Mouse (Mus musculus): ENCODE data around the gene Nfatc2. TPM values are rescaled to one million over a fixed set of nuclear protein-coding genes. Genes with fewer than 3 reads are reported as not detected.

Nfatc2 gene
- polyA plus RNA-seq, 1 experiment, result 4.2 TPM

GRCm38 (mm10) chr2:168511529-168511928 lies 89.9 kb downstream of the Nfatc2 start:
- no peak for DNase-seq (ENCODE audit: low read depth)
- TF ChIP-seq POLR2A (IDR thresholded peaks at IDR 0.05; ENCODE audit: borderline replicate concordance, extremely low read depth, insufficient read depth, insufficient read length, poor library complexity, severe bottlenecking) (no peak), CTCF (IDR thresholded peaks at IDR 0.05; ENCODE audit: borderline replicate concordance, extremely low read depth, insufficient read depth, insufficient read length) (peak; percentile 12; the same call in 1 of the 2 replicates)

- TF ChIP-seq POLR2A (IDR thresholded peaks at IDR 0.05; ENCODE audit: borderline replicate concordance, extremely low read depth, insufficient read depth, insufficient read length, poor library complexity, severe bottlenecking), result no peak
- TF ChIP-seq CTCF (IDR thresholded peaks at IDR 0.05; ENCODE audit: borderline replicate concordance, extremely low read depth, insufficient read depth, insufficient read length), result no peak
- no peak for DNase-seq (ENCODE audit: low read depth)
Measured at GRCm38 (mm10) chr2:168508469-168509198, 92.8 kb downstream of the Nfatc2 start.

GRCm38 (mm10) chr2:168504431-168505182 lies 96.8 kb downstream of the Nfatc2 start:
- TF ChIP-seq POLR2A (IDR thresholded peaks at IDR 0.05; ENCODE audit: borderline replicate concordance, extremely low read depth, insufficient read depth, insufficient read length, poor library complexity, severe bottlenecking) (no peak), CTCF (IDR thresholded peaks at IDR 0.05; ENCODE audit: borderline replicate concordance, extremely low read depth, insufficient read depth, insufficient read length) (no peak)
- peak; percentile 12 for DNase-seq (ENCODE audit: low read depth)

- peak; percentile 13 for DNase-seq (ENCODE audit: low read depth)
- TF ChIP-seq POLR2A (IDR thresholded peaks at IDR 0.05; ENCODE audit: borderline replicate concordance, extremely low read depth, insufficient read depth, insufficient read length, poor library complexity, severe bottlenecking) (no peak), CTCF (IDR thresholded peaks at IDR 0.05; ENCODE audit: borderline replicate concordance, extremely low read depth, insufficient read depth, insufficient read length) (no peak)
Measured at GRCm38 (mm10) chr2:168503735-168504134, 97.7 kb downstream of the Nfatc2 start.

- TF ChIP-seq CTCF (IDR thresholded peaks at IDR 0.05; ENCODE audit: borderline replicate concordance, extremely low read depth, insufficient read depth, insufficient read length), result no peak
- no peak for DNase-seq (ENCODE audit: low read depth)
Measured at GRCm38 (mm10) chr2:168500750-168501149, 100.7 kb downstream of the Nfatc2 start.

GRCm38 (mm10) chr2:168500244-168500643 lies 101.2 kb downstream of the Nfatc2 start:
- TF ChIP-seq CTCF (IDR thresholded peaks at IDR 0.05; ENCODE audit: borderline replicate concordance, extremely low read depth, insufficient read depth, insufficient read length), result no peak
- no peak for TF ChIP-seq POLR2A (IDR thresholded peaks at IDR 0.05; ENCODE audit: borderline replicate concordance, extremely low read depth, insufficient read depth, insufficient read length, poor library complexity, severe bottlenecking)
- DNase-seq (ENCODE audit: low read depth), result peak; percentile 8

GRCm38 (mm10) chr2:168491791-168492190 lies 109.7 kb downstream of the Nfatc2 start:
- no peak for DNase-seq (ENCODE audit: low read depth)
- TF ChIP-seq CTCF (IDR thresholded peaks at IDR 0.05; ENCODE audit: borderline replicate concordance, extremely low read depth, insufficient read depth, insufficient read length), result no peak

GRCm38 (mm10) chr2:168489953-168490352 lies 111.5 kb downstream of the Nfatc2 start:
- TF ChIP-seq CTCF (IDR thresholded peaks at IDR 0.05; ENCODE audit: borderline replicate concordance, extremely low read depth, insufficient read depth, insufficient read length), result no peak
- no peak for TF ChIP-seq POLR2A (IDR thresholded peaks at IDR 0.05; ENCODE audit: borderline replicate concordance, extremely low read depth, insufficient read depth, insufficient read length, poor library complexity, severe bottlenecking)
- DNase-seq (ENCODE audit: low read depth), result no peak

GRCm38 (mm10) chr2:168488158-168488925 lies 113.1 kb downstream of the Nfatc2 start:
- no peak for DNase-seq (ENCODE audit: low read depth)
- TF ChIP-seq POLR2A (IDR thresholded peaks at IDR 0.05; ENCODE audit: borderline replicate concordance, extremely low read depth, insufficient read depth, insufficient read length, poor library complexity, severe bottlenecking) (no peak), CTCF (IDR thresholded peaks at IDR 0.05; ENCODE audit: borderline replicate concordance, extremely low read depth, insufficient read depth, insufficient read length) (no peak)

- TF ChIP-seq POLR2A (IDR thresholded peaks at IDR 0.05; ENCODE audit: borderline replicate concordance, extremely low read depth, insufficient read depth, insufficient read length, poor library complexity, severe bottlenecking), result no peak
- no peak for TF ChIP-seq CTCF (IDR thresholded peaks at IDR 0.05; ENCODE audit: borderline replicate concordance, extremely low read depth, insufficient read depth, insufficient read length)
- DNase-seq (ENCODE audit: low read depth), result no peak
Measured at GRCm38 (mm10) chr2:168481121-168481520, 120.3 kb downstream of the Nfatc2 start.

GRCm38 (mm10) chr2:168480692-168481091 lies 120.8 kb downstream of the Nfatc2 start:
- DNase-seq (ENCODE audit: low read depth), result peak; percentile 89
- TF ChIP-seq CTCF (IDR thresholded peaks at IDR 0.05; ENCODE audit: borderline replicate concordance, extremely low read depth, insufficient read depth, insufficient read length), result no peak
- no peak for TF ChIP-seq POLR2A (IDR thresholded peaks at IDR 0.05; ENCODE audit: borderline replicate concordance, extremely low read depth, insufficient read depth, insufficient read length, poor library complexity, severe bottlenecking)
